Mouse (Mus musculus) CH12.LX (cell line): ENCODE measurements at regions not wholly inside any gene's neighbourhood (a gene's known extent, or its start where the extent isn't known, plus 50 kb on each side); places are given as distances from the start of the nearest gene placed in this dataset.
A peak's percentile ranks its signal among the peaks of the same experiment; 100 is the strongest.

Experiments
- DNase-seq: peaks from one replicate; pipeline ENCODE4 v3.0.0-alpha.2; 2013; ENCODE audit errors: extremely low read depth
- H3K27ac ChIP-seq: 2 replicates; pipeline ENCODE4 v1.5.1; 2012; ENCODE audit warnings: low read depth, mild to moderate bottlenecking, control low read depth, moderate library complexity; ENCODE audit not compliant: insufficient read depth
- H3K27me3 ChIP-seq: replicated peaks from 2 replicates; pipeline ENCODE3; 2012; ENCODE audit warnings: inconsistent platforms
- H3K36me3 ChIP-seq, 2 experiments: replicated peaks in 1 of 2; 2 replicates each; pipeline versions ENCODE3 to v1.6.1; 2012; ENCODE audit warnings: inconsistent platforms in 1 of 2, low read length in 1 of 2, mild to moderate bottlenecking in 1 of 2, mixed read lengths in 1 of 2, moderate library complexity in 1 of 2; ENCODE audit not compliant: control insufficient read depth in 1 of 2, insufficient read depth in 1 of 2
- H3K4me1 ChIP-seq, 2 experiments: 2 replicates each; pipeline ENCODE4 v1.6.1; 2012; ENCODE audit warnings: inconsistent platforms in 1 of 2, moderate library complexity in 1 of 2; ENCODE audit not compliant: insufficient read depth in 2 of 2, control insufficient read depth in 1 of 2
- H3K4me2 ChIP-seq: 2 replicates; pipeline ENCODE4 v1.6.1; 2012; ENCODE audit warnings: low read depth, mild to moderate bottlenecking, control low read depth; ENCODE audit not compliant: poor library complexity, insufficient read depth, severe bottlenecking
- H3K4me3 ChIP-seq, 3 experiments: fragments of 150-350 bp in 1 of 3; sonication (generic) in 1 of 3; replicated peaks in 1 of 3; 2 replicates each; pipeline versions ENCODE3 to v1.5.1; 2011 to 2012; ENCODE audit warnings: low read depth in 2 of 3, low read length in 2 of 3, mild to moderate bottlenecking in 2 of 3, moderate library complexity in 2 of 3, control low read depth in 1 of 3, improper control_type of control experiment in 1 of 3, inconsistent platforms in 1 of 3, mixed read lengths in 1 of 3; ENCODE audit not compliant: poor library complexity in 1 of 3
- H3K79me2 ChIP-seq: replicated peaks from 2 replicates; pipeline ENCODE4 v1.6.1; 2012; ENCODE audit warnings: mild to moderate bottlenecking, moderate library complexity; ENCODE audit not compliant: control insufficient read depth, poor library complexity, insufficient read depth, severe bottlenecking; ENCODE audit errors: extremely low read depth
- H3K9ac ChIP-seq: 2 replicates; pipeline ENCODE4 v1.6.1; 2012; ENCODE audit warnings: low read depth, mild to moderate bottlenecking, control low read depth, moderate library complexity; ENCODE audit not compliant: insufficient read depth
- H3K9me3 ChIP-seq: replicated peaks from 2 replicates; pipeline ENCODE3; 2012; ENCODE audit warnings: low read length, inconsistent platforms, mixed read lengths
- CHD1 ChIP-seq: IDR thresholded peaks from 2 replicates; pipeline ENCODE4 v1.6.1; 2012; ENCODE audit warnings: low read depth, low read length, improper control_type of control experiment, inconsistent platforms
- E2F4 ChIP-seq: IDR thresholded peaks from 2 replicates; pipeline ENCODE4 v1.6.1; 2011; ENCODE audit warnings: low read depth, low read length, improper control_type of control experiment; ENCODE audit not compliant: insufficient replicate concordance
- EP300 ChIP-seq: IDR thresholded peaks from 2 replicates; pipeline ENCODE4 v1.6.1; 2011; ENCODE audit warnings: low read length, improper control_type of control experiment
- HCFC1 ChIP-seq: IDR thresholded peaks from 2 replicates; pipeline ENCODE4 v1.6.1; 2012; ENCODE audit warnings: low read depth, mild to moderate bottlenecking, inconsistent platforms, low read length, improper control_type of control experiment
- IRF4 ChIP-seq: IDR thresholded peaks from 2 replicates; pipeline ENCODE4 v1.6.1; 2014; ENCODE audit warnings: low read depth, mild to moderate bottlenecking, inconsistent platforms, low read length, improper control_type of control experiment
- JUN ChIP-seq: IDR thresholded peaks from 2 replicates; pipeline ENCODE4 v1.6.1; 2011; ENCODE audit warnings: low read depth, mild to moderate bottlenecking, low read length, improper control_type of control experiment, moderate library complexity; ENCODE audit not compliant: insufficient read depth
- JUND ChIP-seq: conservative IDR thresholded peaks from 2 replicates; pipeline ENCODE4 v1.6.1; 2011; ENCODE audit warnings: low read depth, low read length, improper control_type of control experiment
- MAZ ChIP-seq: IDR thresholded peaks from 2 replicates; pipeline ENCODE4 v1.6.1; 2012; ENCODE audit warnings: low read depth, mild to moderate bottlenecking, inconsistent platforms, low read length, improper control_type of control experiment, moderate library complexity
- MEF2A ChIP-seq: IDR thresholded peaks from 2 replicates; pipeline ENCODE4 v1.6.1; 2014; ENCODE audit warnings: low read depth, mild to moderate bottlenecking, inconsistent platforms, low read length, improper control_type of control experiment, borderline replicate concordance
- MYC ChIP-seq: IDR thresholded peaks from 2 replicates; pipeline ENCODE4 v1.6.1; 2011; ENCODE audit warnings: low read depth, mild to moderate bottlenecking, improper control_type of control experiment, low read length
- NELFE ChIP-seq: IDR thresholded peaks from 2 replicates; pipeline ENCODE4 v1.6.1; 2011; ENCODE audit warnings: low read depth, low read length, improper control_type of control experiment
- PAX5 ChIP-seq: IDR thresholded peaks from 2 replicates; pipeline ENCODE4 v1.6.1; 2012; ENCODE audit warnings: low read length, inconsistent platforms, mixed read lengths
- POLR2A ChIP-seq: IDR thresholded peaks from 2 replicates; pipeline ENCODE4 v1.6.1; 2011; ENCODE audit warnings: low read depth, mild to moderate bottlenecking, improper control_type of control experiment, low read length
- POLR2AphosphoS2 ChIP-seq: IDR thresholded peaks from 2 replicates; pipeline ENCODE4 v1.6.1; 2011; ENCODE audit warnings: low read depth, low read length, improper control_type of control experiment
- RAD21 ChIP-seq: IDR thresholded peaks from 2 replicates; pipeline ENCODE4 v1.6.1; 2011; ENCODE audit warnings: low read depth, mild to moderate bottlenecking, low read length, improper control_type of control experiment, moderate library complexity
- TCF12 ChIP-seq: IDR thresholded peaks from 2 replicates; pipeline ENCODE4 v1.6.1; 2014; ENCODE audit warnings: low read depth, mild to moderate bottlenecking, inconsistent platforms, low read length, improper control_type of control experiment
- UBTF ChIP-seq: IDR thresholded peaks from 2 replicates; pipeline ENCODE4 v1.6.1; 2012; ENCODE audit warnings: low read depth, mild to moderate bottlenecking, inconsistent platforms, low read length, improper control_type of control experiment, moderate library complexity
- USF1 ChIP-seq: IDR thresholded peaks from 2 replicates; pipeline ENCODE4 v1.6.1; 2014; ENCODE audit warnings: low read depth, mild to moderate bottlenecking, inconsistent platforms, low read length, improper control_type of control experiment
- USF2 ChIP-seq: conservative IDR thresholded peaks from 2 replicates; pipeline ENCODE4 v1.6.1; 2011; ENCODE audit warnings: low read depth, low read length, improper control_type of control experiment
- ZC3H11A ChIP-seq: IDR thresholded peaks from 2 replicates; pipeline ENCODE4 v1.6.1; 2012; ENCODE audit warnings: low read depth, mild to moderate bottlenecking, inconsistent platforms, low read length, improper control_type of control experiment
- ZMIZ1 ChIP-seq: IDR thresholded peaks from 2 replicates; pipeline ENCODE4 v1.6.1; 2012; ENCODE audit warnings: low read depth, mild to moderate bottlenecking, inconsistent platforms, low read length, improper control_type of control experiment
- ZNF384 ChIP-seq: IDR thresholded peaks from 2 replicates; pipeline ENCODE4 v1.6.1; 2012; ENCODE audit warnings: low read depth, low read length, improper control_type of control experiment, inconsistent platforms
- dilution Hi-C: fragments of 300-500 bp; cut with MboI; formaldehyde crosslinking; loops from 2 replicates; pipeline ENCODE4 v1.14.3; 2020; ENCODE audit warnings: low sequenced_read_pairs; ENCODE audit not compliant: extremely low pct_unique_long_range_greater_than_20kb, extremely low pct_ligation_motif_present
- in situ Hi-C: fragments of 300-500 bp; cut with MboI; formaldehyde crosslinking; loops from 3 replicates; pipeline ENCODE4 v1.14.3; 2019; ENCODE audit warnings: low sequenced_read_pairs, low pct_ligation_motif_present, low pct_unique_long_range_greater_than_20kb, mixed read lengths

GRCm38 (mm10) chr15:52506930-52507329, 1377.8 kb upstream of the Gm7489 start (continued):
- TF ChIP-seq NELFE, result no peak
- no peak for TF ChIP-seq ZMIZ1
- no peak for TF ChIP-seq PAX5
- TF ChIP-seq RAD21, result peak; percentile 66
- TF ChIP-seq, all 38 proteins: peak for 4

- Histone ChIP-seq H3K4me2 (no peak overlapping the region), H3K36me3 (no peaks in the 10 kb centered on the region), H3K9ac (no peak overlapping the region), H3K4me3 (no peak overlapping the region), H3K79me2 (no peaks in the 10 kb centered on the region), H3K27me3 (no peaks in the 10 kb centered on the region), H3K9me3 (no peaks in the 10 kb centered on the region), H3K27ac (no peak overlapping the region), H3K4me1 (peaks cover 0 to 7% of the 10 kb centered on the region in 2 experiments; a peak in 2 of 4 replicates)
- dilution Hi-C loops, result no loop called here
- no peak for TF ChIP-seq USF2
- TF ChIP-seq PAX5, result no peak
- TF ChIP-seq ZC3H11A, result no peak
- no peak for TF ChIP-seq MEF2A
- 0 out of 2 replicates have a peak, but pooled peaks have one; percentile 5 for TF ChIP-seq ZNF384
- TF ChIP-seq UBTF, result no peak
- DNase-seq, result no peak
- in situ Hi-C loops, result loop anchor here (25.0 kb wide), 3 partner anchors 354 to 1179 kb away; no protein-coding TSS in a partner anchor
Measured at GRCm38 (mm10) chr15:52508609-52509008, 1376.1 kb upstream of the Gm7489 start.

DNA sequence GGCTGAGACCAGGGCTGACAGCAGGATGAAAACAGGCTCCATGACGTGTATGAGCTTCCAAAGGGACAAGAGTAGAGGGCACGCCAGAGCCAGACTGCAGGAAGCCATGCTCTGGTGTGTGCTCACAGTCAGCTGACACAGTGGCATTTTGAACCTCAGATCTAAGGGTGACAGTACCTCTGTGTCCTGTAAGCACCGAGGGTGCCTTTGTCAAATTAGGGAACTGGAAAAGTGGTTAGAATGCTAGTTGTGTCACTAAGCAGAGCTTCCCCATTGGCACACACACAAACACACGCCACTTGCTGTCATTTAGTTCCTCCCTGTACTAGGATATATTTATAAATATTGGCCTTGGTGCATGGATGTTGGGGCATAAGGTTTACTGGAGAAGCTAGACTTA, 1374.6 kb upstream of the Gm7489 start:
- dilution Hi-C loops, result no loop called here
- in situ Hi-C loops, result loop anchor here (25.0 kb wide), 3 partner anchors 352 to 1177 kb away; no protein-coding TSS in a partner anchor

DNA sequence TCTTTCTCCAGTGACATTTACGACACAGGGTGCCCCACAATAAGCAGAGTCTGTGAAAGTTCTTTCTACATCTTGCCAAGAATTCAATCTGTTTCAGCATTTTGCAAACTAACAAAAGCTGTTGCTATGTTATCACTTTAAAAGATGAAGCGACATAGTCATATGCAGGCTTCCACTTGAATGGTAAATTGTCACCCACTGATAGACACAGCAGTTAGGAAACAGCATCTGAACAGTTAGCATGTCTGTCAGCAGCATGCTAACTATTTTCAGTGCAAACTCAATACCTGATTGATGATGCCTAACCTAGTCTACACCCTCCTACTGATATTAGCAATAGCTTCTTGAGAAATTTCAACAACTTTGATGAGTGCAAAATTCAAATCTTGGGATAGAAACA, 1348.1 kb upstream of the Gm7489 start:
- Histone ChIP-seq H3K9ac (no peak overlapping the region), H3K36me3 (no peaks in the 10 kb centered on the region), H3K4me1 (no peaks in the 10 kb centered on the region), H3K4me2 (no peak overlapping the region), H3K9me3 (no peaks in the 10 kb centered on the region), H3K27me3 (no peaks in the 10 kb centered on the region), H3K79me2 (no peaks in the 10 kb centered on the region), H3K4me3 (no peak overlapping the region), H3K27ac (no peak overlapping the region)
- no peak for DNase-seq
- in situ Hi-C loops (no loop called here), dilution Hi-C loops (no loop called here)
- TF ChIP-seq ZC3H11A (no peak), RAD21 (no peak), CHD1 (no peak), HCFC1 (no peak), MAZ (no peak), USF1 (no peak), E2F4 (no peak), TCF12 (no peak), POLR2A (no peak), JUND (no peak), ZMIZ1 (no peak), POLR2AphosphoS2 (no peak), IRF4 (no peak), EP300 (no peak), UBTF (no peak), MEF2A (no peak), JUN (no peak), MYC (no peak)

More for the DNA sequence above, 1374.6 kb upstream of the Gm7489 start:
- no peaks in the 10 kb centered on the region for H3K36me3 ChIP-seq
- no peak overlapping the region for H3K4me2 ChIP-seq
- no peak for TF ChIP-seq MAZ
- TF ChIP-seq, all 38 proteins: peak for 0
- H3K4me3 ChIP-seq, result no peak overlapping the region
- no peak overlapping the region for H3K27ac ChIP-seq
- DNase-seq, result peak; percentile 37
- no peaks in the 10 kb centered on the region for H3K27me3 ChIP-seq
- H3K9ac ChIP-seq, result no peak overlapping the region
- no peaks in the 10 kb centered on the region for H3K79me2 ChIP-seq
- no peaks in the 10 kb centered on the region for H3K9me3 ChIP-seq
- peaks cover 0 to 7% of the 10 kb centered on the region in 2 experiments; a peak in 2 of 4 replicates for H3K4me1 ChIP-seq
